Mouse (Mus musculus) testis, adult 2 months (tissue): ENCODE measurements around the gene Axin1.

Experiments
- CTCF ChIP-seq: fragments of 200-500 bp; IDR thresholded peaks from 2 replicates; pipeline ENCODE4 v1.5.1; 2012; ENCODE audit warnings: low read depth, mild to moderate bottlenecking, inconsistent platforms, low read length, moderate library complexity; ENCODE audit not compliant: control insufficient read depth, insufficient read depth, insufficient replicate concordance
- POLR2A ChIP-seq: fragments of 200-500 bp; IDR thresholded peaks from 2 replicates; pipeline ENCODE4 v1.6.1; 2012; ENCODE audit warnings: low read depth, mild to moderate bottlenecking, inconsistent platforms, low read length, moderate library complexity; ENCODE audit not compliant: control insufficient read depth

DNA sequence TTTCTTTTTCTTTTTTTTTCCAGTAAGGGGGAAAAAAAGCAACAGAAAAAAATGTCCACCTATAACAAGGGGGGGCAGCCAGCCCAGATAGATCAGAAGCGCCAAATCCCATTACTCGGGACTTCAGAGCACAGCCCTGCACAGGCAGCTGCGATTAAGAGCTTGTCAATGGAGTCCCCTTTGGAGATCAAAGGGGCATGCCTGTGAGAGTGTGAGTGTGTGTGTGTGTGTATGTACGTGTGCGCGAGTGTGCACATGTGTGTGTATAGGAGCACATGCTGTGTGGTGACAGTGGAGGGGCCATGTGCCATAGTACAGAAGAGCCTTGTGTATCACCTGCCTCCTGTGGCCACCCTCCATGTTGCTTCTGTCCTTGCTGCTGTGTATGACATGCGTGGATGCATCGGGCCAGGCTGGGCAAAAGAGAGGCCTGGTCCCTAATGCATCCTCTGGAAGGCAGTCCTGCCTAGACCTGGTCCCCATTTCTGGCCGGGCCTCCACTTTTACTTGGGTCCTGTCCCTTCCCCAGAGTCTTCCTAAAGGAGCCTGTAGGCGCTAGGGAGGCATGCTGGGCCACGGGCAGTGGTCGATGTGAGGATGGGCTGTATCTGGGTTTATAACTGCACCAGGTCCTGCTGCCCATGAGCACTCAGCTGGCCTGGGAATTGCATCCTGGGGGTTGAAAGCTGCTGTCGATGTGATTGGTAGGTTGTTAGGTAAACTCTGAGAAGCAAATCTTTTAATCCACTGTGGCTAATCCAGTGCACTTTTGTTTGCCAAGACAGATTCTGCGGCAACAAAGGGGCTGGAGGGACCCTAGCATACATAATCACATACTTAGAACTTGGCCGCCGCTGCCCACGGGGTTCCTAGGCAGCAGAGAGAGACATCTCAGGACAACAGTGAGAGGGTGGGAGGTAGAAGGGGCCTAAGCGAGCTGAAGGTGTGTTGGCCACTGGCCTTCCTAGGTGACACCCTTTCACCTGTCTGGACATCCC lies 6.3 kb upstream of the Axin1 start:
- TF ChIP-seq CTCF (no peak), POLR2A (no peak)
